Mouse (Mus musculus) CD8-positive naive resting alpha-beta T cell, adult 2 months (primary cell): ENCODE results near the gene Kif24.
A peak's percentile ranks its signal among the peaks of the same experiment; 100 is the strongest.
"Not testable (repeated sequence)": the region's sequence is repeated elsewhere in the genome, so short reads cannot be mapped to it uniquely, and the experiment has no call there.

ENCODE experiments used
- DNase-seq, 2 experiments: peaks; one replicate each; pipeline ENCODE4 v3.0.0; 2022; ENCODE audit warnings: low read depth in 2 of 2, low spot score in 2 of 2

Kif24 gene

GRCm38 (mm10) chr4:41493464-41494116 is 28.9 kb upstream of the Kif24 start:
- DNase-seq: no peak

GRCm38 (mm10) chr4:41492951-41493350 is 28.3 kb upstream of the Kif24 start:
- no peak for DNase-seq

GRCm38 (mm10) chr4:41481601-41482017 is 16.9 kb upstream of the Kif24 start:
- no peak for DNase-seq

GRCm38 (mm10) chr4:41480254-41480653 is 15.6 kb upstream of the Kif24 start:
- no peak for DNase-seq

- DNase-seq: no peak
These were observed 14.7 kb upstream of the Kif24 start for GRCm38 (mm10) chr4:41479456-41479804.

GRCm38 (mm10) chr4:41478751-41479455 is 14.2 kb upstream of the Kif24 start:
- no peak for DNase-seq

- DNase-seq: no peak
These were observed 13.0 kb upstream of the Kif24 start for GRCm38 (mm10) chr4:41477648-41478160.

GRCm38 (mm10) chr4:41471384-41471689 is 6.7 kb upstream of the Kif24 start:
- DNase-seq: no peak

- no peak for DNase-seq
These were observed 6.1 kb upstream of the Kif24 start for GRCm38 (mm10) chr4:41470684-41471383.

GRCm38 (mm10) chr4:41470051-41470683 is 5.5 kb upstream of the Kif24 start:
- DNase-seq: no peak

- DNase-seq: no peak
These were observed 4.5 kb upstream of the Kif24 start for GRCm38 (mm10) chr4:41469199-41469598.

- DNase-seq: peak in 1 of 2 experiments; percentile 10
These were observed 3.9 kb upstream of the Kif24 start for GRCm38 (mm10) chr4:41468396-41469080.

GRCm38 (mm10) chr4:41465287-41465665 is 589 bp upstream of the Kif24 start:
- DNase-seq: no peak

- not testable (repeated sequence) for DNase-seq
These were observed 1.5 kb downstream of the Kif24 start for GRCm38 (mm10) chr4:41463051-41463738.

- no peak for DNase-seq
These were observed 4.0 kb downstream of the Kif24 start for GRCm38 (mm10) chr4:41460690-41461089.

GRCm38 (mm10) chr4:41447595-41447994 is 17.1 kb downstream of the Kif24 start:
- no peak for DNase-seq

GRCm38 (mm10) chr4:41442790-41443302 is 21.8 kb downstream of the Kif24 start:
- DNase-seq: no peak

- no peak for DNase-seq
These were observed 25.8 kb downstream of the Kif24 start for GRCm38 (mm10) chr4:41438931-41439330.

- no peak for DNase-seq
These were observed 47.7 kb downstream of the Kif24 start for GRCm38 (mm10) chr4:41416966-41417365.

- no peak for DNase-seq
These were observed 55.3 kb downstream of the Kif24 start for GRCm38 (mm10) chr4:41409341-41409740.
